Mouse (Mus musculus) bone marrow macrophage, adult 2 months (primary cell): ENCODE measurements at regions not wholly inside any gene's neighbourhood (a gene's known extent, or its start where the extent isn't known, plus 50 kb on each side); places are given as distances from the start of the nearest gene placed in this dataset.

Experiments used
- CTCF ChIP-seq: IDR thresholded peaks from 2 replicates; pipeline ENCODE4 v1.5.1; 2012; ENCODE audit warnings: low read depth, mild to moderate bottlenecking, low read length, moderate library complexity
- POLR2A ChIP-seq: IDR thresholded peaks from 2 replicates; pipeline ENCODE4 v1.6.1; 2012; ENCODE audit warnings: mild to moderate bottlenecking, low read depth, low read length, borderline replicate concordance

DNA sequence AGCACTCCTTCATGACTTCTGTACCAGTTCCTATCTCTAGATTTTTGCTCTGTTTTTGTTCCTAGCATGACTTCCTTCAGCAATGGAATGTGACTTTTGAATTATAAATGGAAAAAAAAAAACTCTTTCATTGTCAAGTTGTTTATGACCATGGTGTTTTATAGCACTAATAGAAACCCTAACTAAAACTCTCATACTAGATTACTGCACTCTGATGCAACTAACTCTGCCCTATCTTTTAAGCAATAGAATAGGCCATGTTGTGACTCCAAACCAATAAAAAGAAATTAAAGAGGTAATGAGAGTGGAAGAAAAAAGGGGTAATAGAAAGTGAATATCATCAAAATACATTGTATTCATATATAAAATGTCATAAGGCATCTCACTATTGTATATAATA, 111.9 kb downstream of the Hpgd start:
- TF ChIP-seq CTCF (no peak), POLR2A (no peak)
